Mouse (Mus musculus): ENCODE measurements at regions not wholly inside any gene's neighbourhood (a gene's known extent, or its start where the extent isn't known, plus 50 kb on each side); places are given as distances from the start of the nearest gene placed in this dataset.
A peak's percentile ranks its signal among the peaks of the same experiment; 100 is the strongest.

- no peak for TF ChIP-seq CTCF (IDR thresholded peaks at IDR 0.05; ENCODE audit: low read depth)
- ATAC-seq (replicated peaks; ENCODE audit: low FRiP score, low read depth) (no peak), DNase-seq (ENCODE audit: low spot score) (no peak)
- no peak overlapping the region for H3K4me3 ChIP-seq (replicated peaks; ENCODE audit: low read depth, low read length)
- H3K36me3 ChIP-seq (ENCODE audit: insufficient read depth, low read length) = no peaks in the 10 kb centered on the region
- H3K27me3 ChIP-seq (ENCODE audit: insufficient read depth, low read length) = no peaks in the 10 kb centered on the region
- H3K4me2 ChIP-seq (ENCODE audit: low read length) = no peak overlapping the region
- no peak overlapping the region for H3K27ac ChIP-seq
- H3K9ac ChIP-seq (ENCODE audit: low read depth, low read length) = no peak overlapping the region
- 78% methylated on average over 3 of the region's 3 CpGs for WGBS
- no peaks in the 10 kb centered on the region for H3K4me1 ChIP-seq (replicated peaks; ENCODE audit: insufficient read depth, low read length)
- H3K9me3 ChIP-seq (replicated peaks; ENCODE audit: low read length) = no peaks in the 10 kb centered on the region
These were observed 227.3 kb downstream of the Pros1 start for GRCm38 (mm10) chr16:63081383-63081782.

- ATAC-seq (replicated peaks; ENCODE audit: low FRiP score, low read depth) = no peak
- Histone ChIP-seq H3K4me1 (replicated peaks; ENCODE audit: insufficient read depth, low read length) (no peaks in the 10 kb centered on the region), H3K27me3 (ENCODE audit: insufficient read depth, low read length) (no peaks in the 10 kb centered on the region), H3K9ac (ENCODE audit: low read depth, low read length) (no peak overlapping the region), H3K36me3 (ENCODE audit: insufficient read depth, low read length) (no peaks in the 10 kb centered on the region), H3K4me2 (ENCODE audit: low read length) (no peak overlapping the region), H3K9me3 (replicated peaks; ENCODE audit: low read length) (no peaks in the 10 kb centered on the region), H3K27ac (no peak overlapping the region), H3K4me3 (replicated peaks; ENCODE audit: low read depth, low read length) (no peak overlapping the region)
- no peak for TF ChIP-seq CTCF (IDR thresholded peaks at IDR 0.05; ENCODE audit: low read depth)
- 78% methylated on average over 5 of the region's 5 CpGs for WGBS
- no peak for DNase-seq (ENCODE audit: low spot score)
These were observed 229.1 kb downstream of the Pros1 start for GRCm38 (mm10) chr16:63083256-63083655.

- H3K4me3 ChIP-seq (replicated peaks; ENCODE audit: low read depth, low read length) = no peak overlapping the region
- H3K9ac ChIP-seq (ENCODE audit: low read depth, low read length) = no peak overlapping the region
- TF ChIP-seq CTCF (IDR thresholded peaks at IDR 0.05; ENCODE audit: low read depth) = no peak
- ATAC-seq (replicated peaks; ENCODE audit: low FRiP score, low read depth) = no peak
- H3K9me3 ChIP-seq (replicated peaks; ENCODE audit: low read length) = no peaks in the 10 kb centered on the region
- WGBS = 34% methylated on average over 10 of the region's 10 CpGs
- DNase-seq (ENCODE audit: low spot score) = no peak
- H3K27me3 ChIP-seq (ENCODE audit: insufficient read depth, low read length) = no peaks in the 10 kb centered on the region
- H3K4me1 ChIP-seq (replicated peaks; ENCODE audit: insufficient read depth, low read length) = no peaks in the 10 kb centered on the region
- H3K27ac ChIP-seq = no peak overlapping the region
- no peak overlapping the region for H3K4me2 ChIP-seq (ENCODE audit: low read length)
- H3K36me3 ChIP-seq (ENCODE audit: insufficient read depth, low read length) = no peaks in the 10 kb centered on the region
These were observed 230.1 kb downstream of the Pros1 start for GRCm38 (mm10) chr16:63084021-63084756.

- H3K4me2 ChIP-seq (ENCODE audit: low read length) = no peak overlapping the region
- no peaks in the 10 kb centered on the region for H3K9me3 ChIP-seq (replicated peaks; ENCODE audit: low read length)
- no peak overlapping the region for H3K9ac ChIP-seq (ENCODE audit: low read depth, low read length)
- DNase-seq (ENCODE audit: low spot score) = no peak
- no peaks in the 10 kb centered on the region for H3K36me3 ChIP-seq (ENCODE audit: insufficient read depth, low read length)
- H3K27ac ChIP-seq = no peak overlapping the region
- no peaks in the 10 kb centered on the region for H3K27me3 ChIP-seq (ENCODE audit: insufficient read depth, low read length)
- no peak overlapping the region for H3K4me3 ChIP-seq (replicated peaks; ENCODE audit: low read depth, low read length)
- H3K4me1 ChIP-seq (replicated peaks; ENCODE audit: insufficient read depth, low read length) = no peaks in the 10 kb centered on the region
- no peak for ATAC-seq (replicated peaks; ENCODE audit: low FRiP score, low read depth)
- WGBS = 69% methylated on average over 9 of the region's 9 CpGs
- no peak for TF ChIP-seq CTCF (IDR thresholded peaks at IDR 0.05; ENCODE audit: low read depth)
These were observed 232.1 kb downstream of the Pros1 start for GRCm38 (mm10) chr16:63086086-63086796.

GRCm38 (mm10) chr16:63091471-63092300, 237.6 kb downstream of the Pros1 start:
- no peak for DNase-seq (ENCODE audit: low spot score)

GRCm38 (mm10) chr16:63094126-63094840, 240.2 kb downstream of the Pros1 start:
- 73% methylated on average over 5 of the region's 5 CpGs for WGBS
- Histone ChIP-seq H3K4me3 (replicated peaks; ENCODE audit: low read depth, low read length) (no peak overlapping the region), H3K27me3 (ENCODE audit: insufficient read depth, low read length) (no peaks in the 10 kb centered on the region), H3K36me3 (ENCODE audit: insufficient read depth, low read length) (no peaks in the 10 kb centered on the region), H3K4me2 (ENCODE audit: low read length) (no peak overlapping the region), H3K9ac (ENCODE audit: low read depth, low read length) (no peak overlapping the region), H3K4me1 (replicated peaks; ENCODE audit: insufficient read depth, low read length) (no peaks in the 10 kb centered on the region), H3K9me3 (replicated peaks; ENCODE audit: low read length) (no peaks in the 10 kb centered on the region), H3K27ac (no peak overlapping the region)
- ATAC-seq (replicated peaks; ENCODE audit: low FRiP score, low read depth) = no peak
- TF ChIP-seq CTCF (IDR thresholded peaks at IDR 0.05; ENCODE audit: low read depth) = no peak
- DNase-seq (ENCODE audit: low spot score) = peak; percentile 24

More at GRCm38 (mm10) chr16:63091471-63092300, 237.6 kb downstream of the Pros1 start:
- no peak for ATAC-seq (replicated peaks; ENCODE audit: low FRiP score, low read depth)
- Histone ChIP-seq H3K9ac (ENCODE audit: low read depth, low read length) (no peak overlapping the region), H3K9me3 (replicated peaks; ENCODE audit: low read length) (no peaks in the 10 kb centered on the region), H3K4me3 (replicated peaks; ENCODE audit: low read depth, low read length) (no peak overlapping the region), H3K27ac (no peak overlapping the region), H3K36me3 (ENCODE audit: insufficient read depth, low read length) (no peaks in the 10 kb centered on the region), H3K4me1 (replicated peaks; ENCODE audit: insufficient read depth, low read length) (no peaks in the 10 kb centered on the region), H3K27me3 (ENCODE audit: insufficient read depth, low read length) (no peaks in the 10 kb centered on the region), H3K4me2 (ENCODE audit: low read length) (no peak overlapping the region)
- WGBS = 59% methylated on average over 11 of the region's 11 CpGs
- TF ChIP-seq CTCF (IDR thresholded peaks at IDR 0.05; ENCODE audit: low read depth) = no peak

All from kidney, postnatal 0 days (tissue).